Mouse (Mus musculus) lung, adult 2 months (tissue): ENCODE measurements around the gene Ccdc174.

Source experiments
- CTCF ChIP-seq: fragments of 200-500 bp; IDR thresholded peaks from 2 replicates; pipeline ENCODE4 v1.5.1; 2011; ENCODE audit warnings: mild to moderate bottlenecking, low read length, control low read depth; ENCODE audit not compliant: insufficient read depth
- POLR2A ChIP-seq: fragments of 200-500 bp; IDR thresholded peaks from 2 replicates; pipeline ENCODE4 v1.6.1; 2011; ENCODE audit warnings: low read depth, mild to moderate bottlenecking, control low read depth, low read length, borderline replicate concordance; ENCODE audit errors: extremely low read depth

GRCm38 (mm10) chr6:91872781-91873180 is 5.1 kb upstream of the Ccdc174 start:
- no peak for TF ChIP-seq POLR2A
- TF ChIP-seq CTCF, result no peak
